Mouse (Mus musculus) skeletal muscle tissue, postnatal 0 days (tissue): ENCODE measurements around the gene Traf7. TPM values are rescaled to one million over a fixed set of nuclear protein-coding genes. Genes with fewer than 3 reads are reported as not detected.

Experiments used
- polyA plus RNA-seq: library from polyadenylated mRNA; unstranded; fragments of >200 nt; fragmentation: Nextera tagmentation; extraction: Ambion mirVana; gene quantifications from 2 replicates; pipeline ENCODE4 v1.2.1, GENCODE M21; 2015

Traf7 gene
- 43.2 and 46.8 TPM in 2 replicates for polyA plus RNA-seq

DNA sequence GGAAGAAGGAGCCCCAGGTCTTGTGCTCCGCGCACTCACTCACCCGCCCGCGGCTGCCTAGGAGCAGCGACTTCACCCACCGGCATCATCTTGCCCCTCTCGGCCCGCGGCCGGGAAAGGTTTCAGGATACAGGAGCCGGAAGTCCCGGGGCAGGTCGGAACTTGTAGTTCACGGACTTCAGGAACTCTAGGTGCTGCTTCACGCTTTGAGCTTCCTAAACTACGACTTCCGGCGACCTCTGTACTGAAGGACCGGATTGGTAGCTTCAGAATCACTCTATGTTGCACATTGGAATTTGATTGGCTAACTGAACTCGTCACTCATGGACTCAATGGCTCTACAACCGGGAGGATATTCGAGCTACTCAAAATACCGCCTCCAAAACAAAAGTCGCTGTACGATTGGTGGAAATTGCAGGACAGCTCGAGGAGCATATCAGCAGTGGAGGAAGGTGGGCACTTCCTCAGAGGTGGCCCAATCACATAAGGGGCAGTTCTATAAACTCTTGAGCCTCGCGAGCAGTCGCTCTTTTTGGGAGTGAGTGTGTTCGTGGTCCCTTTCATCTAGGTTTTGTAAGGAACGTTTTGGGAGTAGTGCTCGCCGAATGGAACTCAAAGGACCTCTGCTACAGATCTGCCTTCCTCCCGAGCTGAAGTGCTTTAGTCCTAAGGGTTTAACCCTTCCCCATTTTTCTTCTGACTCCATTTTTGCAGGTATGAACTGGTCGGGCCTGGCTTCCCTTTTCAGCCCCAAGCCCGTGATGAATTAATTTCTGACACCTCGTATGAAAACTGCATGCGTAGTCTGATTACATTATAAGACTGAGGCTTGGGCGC, at the start of gene Traf7:
Gene Traf7, minus strand, starts transcription at position 216 of the 837 bp plus-strand sequence.

DNA sequence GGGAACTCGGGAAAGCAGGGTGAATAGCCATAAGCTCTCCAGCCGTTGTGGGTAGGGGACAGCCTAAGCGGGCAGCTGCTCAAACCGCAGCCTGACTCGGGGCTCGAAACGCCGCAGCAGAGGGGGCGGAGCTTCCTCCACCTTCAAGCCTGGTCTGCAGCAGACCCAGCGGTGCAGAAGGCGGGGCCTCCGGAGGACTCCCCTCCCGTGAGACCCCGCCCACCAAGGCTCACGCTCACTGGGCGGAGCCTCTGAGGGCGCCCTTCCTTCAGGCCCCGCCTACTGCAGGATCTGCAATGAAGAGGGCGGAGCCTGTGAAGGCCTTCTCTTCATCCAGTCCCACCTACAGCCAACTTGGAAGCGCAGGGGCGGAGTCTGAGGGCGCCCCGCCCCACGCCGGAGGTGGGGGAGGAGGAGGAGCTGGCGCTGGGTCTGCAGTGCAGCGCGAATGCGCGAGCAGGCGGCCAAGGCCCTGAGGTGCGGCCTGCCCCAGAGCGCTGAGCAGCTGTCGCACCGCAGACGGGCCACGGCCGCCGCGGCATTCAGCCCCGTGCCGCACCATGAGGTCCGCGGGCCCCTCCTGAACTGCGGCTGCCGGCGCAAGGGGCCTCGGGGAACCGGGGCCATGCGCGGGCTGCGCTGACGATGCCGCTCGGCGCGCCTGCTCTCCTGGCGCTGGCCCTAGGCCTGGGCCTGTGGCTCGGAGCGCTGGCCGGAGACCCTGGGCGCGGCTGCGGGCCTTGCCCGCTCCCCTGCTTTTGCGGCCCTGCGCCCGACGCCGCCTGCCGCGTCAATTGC, 22.1 kb upstream of the Traf7 start, which contains the start of gene Pkd1:
Gene Pkd1, plus strand, starts transcription at position 217 of the 798 bp plus-strand sequence.

DNA sequence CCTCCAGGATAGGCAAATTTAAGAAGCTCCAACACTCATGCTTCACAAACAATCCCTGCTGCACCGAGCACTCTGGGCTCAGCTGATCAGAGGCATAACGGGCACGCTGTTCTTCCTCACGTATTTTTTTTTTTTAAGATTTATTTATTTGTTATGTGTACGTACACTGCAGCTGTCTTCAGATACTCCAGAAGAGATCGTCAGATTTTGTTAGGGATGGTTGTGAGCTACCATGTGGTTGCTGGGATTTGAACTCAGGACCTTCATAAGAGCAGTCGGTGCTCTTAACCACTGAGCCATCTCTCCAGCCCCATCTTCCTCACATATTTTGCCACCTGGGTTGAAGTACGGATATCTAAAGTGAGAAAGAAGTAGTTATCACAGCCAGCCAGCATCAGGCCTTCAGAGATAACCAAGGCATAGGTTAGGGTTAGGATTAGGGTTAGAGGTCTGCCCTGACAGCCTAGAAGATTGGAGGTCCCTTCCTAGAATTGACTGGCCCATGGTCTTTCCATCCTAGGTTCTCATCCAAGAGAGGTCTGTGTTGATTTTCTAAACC, 6.5 kb upstream of the Traf7 start, which contains the start of gene Rab26:
Gene Rab26, minus strand, starts transcription at position 51 of the 559 bp plus-strand sequence.

DNA sequence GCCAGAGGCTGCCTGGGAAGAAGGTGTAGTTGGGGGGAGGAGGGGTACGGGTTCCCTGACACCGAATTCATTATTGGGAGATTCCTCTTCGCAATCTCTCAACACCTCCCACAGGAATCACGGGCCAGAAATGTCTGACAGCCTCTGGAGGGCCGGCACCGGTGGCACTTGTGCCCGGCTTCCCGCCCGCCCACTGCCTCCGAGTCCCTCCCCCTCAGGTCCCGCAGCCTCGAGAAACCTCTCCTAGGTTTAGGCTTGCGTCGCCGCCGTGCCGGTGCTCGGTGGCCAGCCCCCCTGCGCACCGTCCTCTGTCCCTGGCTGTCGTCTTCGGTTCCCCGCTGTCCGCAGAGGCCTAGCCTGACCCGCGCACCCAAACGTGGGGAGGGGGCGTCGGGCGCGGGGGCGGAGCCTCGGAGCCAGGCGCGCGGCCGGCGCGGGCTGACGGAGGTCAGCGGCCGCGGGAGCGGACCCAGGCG, 39.5 kb downstream of the Traf7 start, which contains the start of gene Caskin1:
Gene Caskin1, plus strand, starts transcription at position 416 of the 476 bp plus-strand sequence.

DNA sequence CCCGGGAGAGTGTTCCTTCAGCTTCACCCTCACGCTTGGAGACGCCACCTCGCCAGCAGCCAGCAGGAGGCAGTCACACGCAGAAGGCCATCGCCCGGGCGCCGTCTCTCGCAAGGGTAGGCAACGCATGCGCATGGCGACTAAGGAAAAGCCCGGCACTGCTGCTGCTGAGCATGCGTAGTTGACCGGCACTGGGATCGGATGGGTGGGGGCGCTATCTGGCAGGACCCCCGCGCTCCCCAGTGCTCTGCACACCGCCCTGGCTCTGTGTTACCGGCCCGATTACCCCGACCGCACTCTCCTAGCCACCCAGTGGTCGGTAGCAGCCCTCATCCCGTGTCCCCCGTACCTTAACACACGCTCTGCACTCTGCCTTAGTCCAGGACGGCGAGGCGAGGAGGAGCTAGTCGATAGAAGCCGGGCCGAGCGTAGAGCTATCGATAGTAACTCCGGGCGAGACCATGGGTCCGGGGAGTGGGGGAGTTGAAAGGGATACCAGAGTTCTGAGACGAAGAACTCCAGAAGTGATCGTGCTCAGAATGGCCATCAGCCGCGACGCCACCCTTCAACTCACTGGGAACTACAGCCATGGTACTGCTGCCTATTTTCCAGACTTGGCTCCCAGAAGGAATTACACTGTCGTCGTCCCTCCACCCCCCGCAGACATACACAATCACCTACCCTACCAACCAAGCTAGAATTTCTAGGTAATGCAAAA, 48.9 kb downstream of the Traf7 start, which contains the start of gene Mlst8:
Gene Mlst8, minus strand, starts transcription at position 416 of the 718 bp plus-strand sequence.

DNA sequence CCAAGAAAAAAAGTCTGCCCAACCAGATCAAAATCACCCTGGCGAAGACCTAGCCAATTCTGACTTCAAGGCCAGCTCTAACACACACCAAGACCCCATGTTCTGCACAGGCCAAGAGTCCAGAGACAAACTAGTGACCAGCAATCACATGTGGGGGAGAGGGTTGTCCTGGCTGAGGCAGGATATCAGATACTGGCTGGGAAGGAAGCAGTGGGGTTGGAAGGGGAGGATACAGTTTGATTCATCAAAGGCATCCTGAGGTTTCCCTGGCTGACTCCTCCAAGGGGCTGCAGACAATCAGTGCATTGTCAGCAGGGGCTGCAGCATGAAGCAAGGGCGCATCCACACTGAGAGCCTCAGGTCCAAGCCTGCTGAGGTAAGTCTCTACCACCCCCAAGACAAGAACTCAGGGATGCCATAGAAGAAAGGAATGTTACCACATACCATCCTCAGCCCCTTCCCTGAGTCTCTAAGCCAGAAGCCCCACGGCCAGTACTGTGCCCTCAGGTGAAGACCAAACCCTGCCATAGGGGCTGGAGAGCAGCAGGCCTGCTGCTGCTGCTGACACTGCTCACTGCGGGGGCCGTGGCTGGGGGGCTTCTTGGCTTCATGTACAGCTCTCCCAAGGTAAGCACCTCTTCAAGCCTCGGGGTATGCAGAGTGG, 54.0 kb downstream of the Traf7 start, which contains the start of gene Bricd5:
Gene Bricd5, plus strand, starts transcription at position 273 of the 664 bp plus-strand sequence.

DNA sequence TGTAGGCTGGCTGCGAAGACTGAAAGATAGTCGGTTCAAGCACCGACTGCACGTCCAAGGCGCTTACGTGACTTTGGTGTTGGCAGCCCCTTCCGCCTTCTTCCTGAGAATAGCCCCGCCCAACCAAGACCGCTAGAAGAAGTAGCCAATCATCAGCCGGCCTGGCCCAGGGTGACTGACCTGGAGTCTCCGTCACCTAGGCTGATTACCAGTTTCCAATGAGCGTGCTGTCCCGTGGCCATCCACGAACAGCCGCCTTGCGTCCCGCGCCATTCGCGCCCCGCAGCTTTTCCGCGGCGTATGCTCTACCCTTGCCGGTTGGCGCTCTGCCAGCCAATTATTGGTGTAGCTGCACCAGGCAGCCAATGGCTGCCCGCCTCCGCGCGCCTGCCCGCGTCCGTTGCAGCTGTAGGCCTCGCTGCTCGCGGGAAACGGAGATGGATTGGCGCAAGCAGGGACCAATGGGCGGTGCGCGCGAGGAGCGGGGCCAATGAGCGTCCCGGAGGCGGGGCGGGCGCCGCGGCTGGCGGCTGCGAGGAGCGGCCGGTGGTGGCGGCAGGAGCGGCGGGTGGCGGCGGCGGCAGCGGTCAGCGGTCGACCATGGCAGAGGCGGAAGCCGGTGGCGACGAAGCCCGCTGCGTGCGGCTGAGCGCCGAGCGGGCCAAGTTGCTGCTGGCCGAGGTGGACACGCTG, 57.7 kb downstream of the Traf7 start, which contains the start of the genes E4f1 and Pgp:
Gene E4f1, minus strand, starts transcription at position 404 of the 693 bp plus-strand sequence.
Gene Pgp, plus strand, starts transcription at position 483 of the 693 bp plus-strand sequence.

Other genes with a start within 250 kb of the Traf7 start
- gene Abca17, start 176.9 kb downstream of the Traf7 start, polyA plus RNA-seq = not detected in 2 replicates
- 4.2 and 5.4 TPM in 2 replicates for gene Abca3, start 176.0 kb downstream of the Traf7 start, polyA plus RNA-seq
- 110 and 113 TPM in 2 replicates for gene Rnps1, start 113.4 kb downstream of the Traf7 start, polyA plus RNA-seq
- 213 and 235 TPM in 2 replicates for gene Eci1, start 101.3 kb downstream of the Traf7 start, polyA plus RNA-seq
- gene Dnase1l2, start 84.8 kb downstream of the Traf7 start, polyA plus RNA-seq = 0.87 and 2.3 TPM in 2 replicates
- gene E4f1, start 57.6 kb downstream of the Traf7 start, polyA plus RNA-seq = 13.3 and 13.6 TPM in 2 replicates
- 56.2 and 57.5 TPM in 2 replicates for gene Pgp, start 57.5 kb downstream of the Traf7 start, polyA plus RNA-seq
- gene Bricd5, start 54.1 kb downstream of the Traf7 start, polyA plus RNA-seq = 0.40 TPM in 1 of 2 replicates, not detected in the other
- gene Mlst8, start 48.9 kb downstream of the Traf7 start, polyA plus RNA-seq = 8.4 and 8.8 TPM in 2 replicates
- 0.29 and 0.34 TPM in 2 replicates for gene Caskin1, start 39.3 kb downstream of the Traf7 start, polyA plus RNA-seq
- gene Rab26, start 6.3 kb upstream of the Traf7 start, polyA plus RNA-seq = 0.39 and 0.69 TPM in 2 replicates
- gene Pkd1, start 21.9 kb upstream of the Traf7 start, polyA plus RNA-seq = 12.6 TPM in 2 replicates
- gene Tsc2, start 104.7 kb upstream of the Traf7 start, polyA plus RNA-seq = 25.6 and 31.9 TPM in 2 replicates
- 11.1 TPM in 2 replicates for gene Nthl1, start 104.7 kb upstream of the Traf7 start, polyA plus RNA-seq
- gene Slc9a3r2, start 122.4 kb upstream of the Traf7 start, polyA plus RNA-seq = 38.9 and 45.6 TPM in 2 replicates
- gene Npw, start 130.5 kb upstream of the Traf7 start, polyA plus RNA-seq = not detected in 2 replicates
- gene Zfp598, start 141.7 kb upstream of the Traf7 start, polyA plus RNA-seq = 9.0 and 11.7 TPM in 2 replicates
- gene Syngr3, start 162.0 kb upstream of the Traf7 start, polyA plus RNA-seq = 0.11 TPM in 1 of 2 replicates, not detected in the other
- 33.2 and 39.3 TPM in 2 replicates for gene Gfer, start 168.2 kb upstream of the Traf7 start, polyA plus RNA-seq
- 1.1 and 1.8 TPM in 2 replicates for gene Noxo1, start 168.3 kb upstream of the Traf7 start, polyA plus RNA-seq
- 22.5 and 25.2 TPM in 2 replicates for gene Tbl3, start 179.7 kb upstream of the Traf7 start, polyA plus RNA-seq
- not detected in 2 replicates for gene Rnf151, start 190.1 kb upstream of the Traf7 start, polyA plus RNA-seq
- 829 and 862 TPM in 2 replicates for gene Rps2, start 190.2 kb upstream of the Traf7 start, polyA plus RNA-seq
- gene Ndufb10, start 196.5 kb upstream of the Traf7 start, polyA plus RNA-seq = 707 and 733 TPM in 2 replicates
- 47.3 and 64.3 TPM in 2 replicates for gene Rpl3l, start 199.9 kb upstream of the Traf7 start, polyA plus RNA-seq
- gene Msrb1, start 208.7 kb upstream of the Traf7 start, polyA plus RNA-seq = 52.7 and 59.6 TPM in 2 replicates
- 0.51 TPM in 1 of 2 replicates, not detected in the other for gene Hs3st6, start 225.1 kb upstream of the Traf7 start, polyA plus RNA-seq